Mouse (Mus musculus) myocyte (in vitro differentiated cells): ENCODE data around the gene Gm20388.

Experiments used
- CEBPB ChIP-seq: IDR thresholded peaks from 2 replicates; pipeline ENCODE4 v1.6.1; 2011; ENCODE audit warnings: mild to moderate bottlenecking, moderate library complexity; ENCODE audit not compliant: poor library complexity, insufficient read depth, severe bottlenecking
- E2F4 ChIP-seq: IDR thresholded peaks from one replicate; pipeline ENCODE4 v1.6.1; 2011; ENCODE audit warnings: mild to moderate bottlenecking, control low read depth, moderate library complexity; ENCODE audit not compliant: insufficient read depth
- MAX ChIP-seq: IDR thresholded peaks from one replicate; pipeline ENCODE4 v1.6.1; 2011; ENCODE audit warnings: low read depth, mild to moderate bottlenecking, control low read depth
- MYOD1 ChIP-seq, 3 experiments: IDR thresholded peaks; one replicate each; pipeline ENCODE4 v1.6.1; 2011; ENCODE audit warnings: control low read depth in 2 of 3, low read depth in 2 of 3, mild to moderate bottlenecking in 2 of 3, moderate library complexity in 1 of 3; ENCODE audit not compliant: insufficient read length in 2 of 3, control insufficient read depth in 1 of 3
- MYOG ChIP-seq, 3 experiments: IDR thresholded peaks; one replicate each; pipeline ENCODE4 v1.6.1; 2011; ENCODE audit warnings: control low read depth in 2 of 3, low read depth in 2 of 3, mild to moderate bottlenecking in 2 of 3; ENCODE audit not compliant: insufficient read length in 2 of 3, control insufficient read depth in 1 of 3, insufficient read depth in 1 of 3
- POLR2A ChIP-seq: IDR thresholded peaks from one replicate; pipeline ENCODE4 v1.6.1; 2011; ENCODE audit warnings: low read depth, mild to moderate bottlenecking, control low read depth, moderate library complexity; ENCODE audit not compliant: insufficient read length
- POLR2AphosphoS2 ChIP-seq: IDR thresholded peaks from one replicate; pipeline ENCODE4 v1.6.1; 2011; ENCODE audit warnings: low read depth, control low read depth; ENCODE audit not compliant: insufficient read length
- REST ChIP-seq: IDR thresholded peaks from one replicate; pipeline ENCODE4 v1.6.1; 2011; ENCODE audit warnings: mild to moderate bottlenecking, control low read depth, moderate library complexity; ENCODE audit not compliant: insufficient read depth, insufficient read length
- TCF12 ChIP-seq: IDR thresholded peaks from one replicate; pipeline ENCODE4 v1.6.1; 2011; ENCODE audit warnings: mild to moderate bottlenecking, control low read depth; ENCODE audit not compliant: poor library complexity, insufficient read depth, severe bottlenecking
- TCF3 ChIP-seq: IDR thresholded peaks from one replicate; pipeline ENCODE4 v1.6.1; 2011; ENCODE audit warnings: low read depth, control low read depth; ENCODE audit not compliant: insufficient read length
- USF1 ChIP-seq: IDR thresholded peaks from one replicate; pipeline ENCODE4 v1.6.1; 2011; ENCODE audit warnings: low read depth, mild to moderate bottlenecking, control low read depth, moderate library complexity

GRCm38 (mm10) chr8:123446799-123447198 is 3536.2 kb downstream of the Gm20388 start:
- TF ChIP-seq E2F4 (no peak), POLR2A (no peak), MYOG (IDR thresholded peaks at IDR 0.05; ENCODE audit: control insufficient read depth in 1 of 3, insufficient read depth in 1 of 3, insufficient read length in 2 of 3, low read depth in 2 of 3) (no peak), POLR2AphosphoS2 (no peak), TCF12 (no peak), CEBPB (no peak), MAX (no peak), MYOD1 (IDR thresholded peaks at IDR 0.05; ENCODE audit: control insufficient read depth in 1 of 3, insufficient read length in 2 of 3, low read depth in 2 of 3) (no peak), USF1 (no peak), REST (no peak), TCF3 (no peak)
